ENCODE assay signal across 21 mouse cellular contexts in genomic region chr3:120533901-120534300, GRCm38 (mm10).
"Had no signal": no experiment of that assay in that cellular context is flagged by ENCODE, and none has a peak within 500 bp of the region (broad histone marks: within the 10 kb centered on the region; RNA-seq: fewer than 3 reads in every experiment).

No protein-coding gene starts in this region.

- H3K9me3 ChIP-seq: lung, embryonic 15.5 days; midbrain, embryonic 13.5 days; midbrain, embryonic 15.5 days; neural tube, embryonic 13.5 days; neural tube, embryonic 15.5 days had no signal

- H3K36me3 ChIP-seq: lung, embryonic 15.5 days; midbrain, embryonic 13.5 days; midbrain, embryonic 15.5 days; neural tube, embryonic 13.5 days; neural tube, embryonic 15.5 days had no signal

- H3K9ac ChIP-seq: liver, postnatal 0 days; lung, embryonic 15.5 days; midbrain, embryonic 13.5 days; midbrain, embryonic 15.5 days; neural tube, embryonic 13.5 days; neural tube, embryonic 15.5 days had no signal

- ATAC-seq: liver, postnatal 0 days; lung, postnatal 0 days; midbrain, embryonic 13.5 days; midbrain, embryonic 15.5 days had no signal

- H3K27ac ChIP-seq: lung, embryonic 15.5 days; macrophage; midbrain, embryonic 13.5 days; midbrain, embryonic 15.5 days; neural tube, embryonic 13.5 days; neural tube, embryonic 15.5 days had no signal

- H3K4me2 ChIP-seq: lung, embryonic 15.5 days; midbrain, embryonic 11.5 days; midbrain, embryonic 13.5 days; midbrain, embryonic 15.5 days; neural tube, embryonic 13.5 days; neural tube, embryonic 15.5 days had no signal

- H3K4me3 ChIP-seq: lung, embryonic 15.5 days; megakaryocyte, embryonic 14.5 days; midbrain, embryonic 13.5 days; midbrain, embryonic 15.5 days; myocyte; neural tube, embryonic 13.5 days; neural tube, embryonic 15.5 days had no signal

- DNase-seq: liver, postnatal 0 days; lung, adult 2 months; lung, postnatal 14 days; lung, postnatal 36 days; retina, postnatal 1 day; right cerebral cortex, adult 18-20 months; right cerebral cortex, postnatal 25 days; spleen, adult 18-20 months; thymus, adult 18-20 months; thymus, postnatal 14 days; thymus, postnatal 36 days had no signal

- H3K4me1 ChIP-seq: lung, embryonic 15.5 days; megakaryocyte, embryonic 14.5 days; midbrain, embryonic 13.5 days; midbrain, embryonic 15.5 days; neural tube, embryonic 13.5 days; neural tube, embryonic 15.5 days had no signal

- H3K27me3 ChIP-seq: lung, embryonic 15.5 days; megakaryocyte, embryonic 14.5 days; midbrain, embryonic 13.5 days; midbrain, embryonic 15.5 days; neural tube, embryonic 13.5 days; neural tube, embryonic 15.5 days had no signal
